Mouse (Mus musculus): ENCODE measurements around the gene Kcnh8. TPM values are rescaled to one million over a fixed set of nuclear protein-coding genes. Genes with fewer than 3 reads are reported as not detected.

The Kcnh8 gene
- total RNA-seq, 1 experiment from 2014 or later = not detected

DNA sequence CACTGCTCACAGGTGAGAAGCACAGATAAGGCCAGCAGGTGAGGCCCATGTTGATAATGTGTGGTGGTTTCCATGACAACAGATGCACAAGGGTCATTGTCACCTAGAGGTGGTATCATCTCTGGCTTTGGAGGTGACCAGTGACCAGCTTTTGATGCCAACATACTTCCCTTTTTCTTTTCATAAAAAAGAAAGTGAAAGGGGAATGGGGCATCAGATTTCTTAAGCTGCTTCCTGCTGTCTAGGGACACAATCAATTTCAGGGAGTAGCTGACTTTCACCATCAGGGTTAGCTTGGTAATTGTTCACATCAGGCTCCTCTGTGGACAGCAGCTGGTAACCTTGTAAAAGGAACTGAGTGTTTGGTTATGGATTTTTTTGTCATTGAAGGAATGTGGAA, 135.9 kb downstream of the Kcnh8 start:
- no peak; a peak in 1 of 4 replicates for ATAC-seq (replicated peaks in 1 of 2; ENCODE audit: insufficient read depth in 1 of 2, low FRiP score in 2 of 2, low TSS enrichment in 1 of 2, low read depth in 1 of 2, poor library complexity in 2 of 2, severe bottlenecking in 2 of 2)

DNA sequence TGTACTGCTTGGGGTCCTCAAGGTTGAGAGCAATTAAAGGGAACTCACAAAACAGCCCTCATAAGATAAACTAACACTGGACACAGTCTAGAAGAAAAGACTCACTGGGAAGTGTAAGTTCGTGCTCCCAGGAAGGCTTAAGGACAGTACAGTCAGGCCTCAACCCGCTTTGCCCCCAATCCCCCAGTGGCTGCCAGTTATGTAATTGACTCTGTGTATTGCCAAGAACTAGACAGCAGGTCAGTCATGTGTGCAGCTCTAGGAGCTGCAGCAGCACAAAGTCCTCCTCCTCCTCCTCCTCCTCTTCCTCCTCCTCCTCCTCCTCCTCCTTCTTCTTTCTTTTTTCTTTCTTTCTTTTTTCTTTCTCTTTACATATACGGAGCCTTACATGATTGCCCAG, 185.6 kb downstream of the Kcnh8 start:
- no peak for ATAC-seq (replicated peaks in 1 of 2; ENCODE audit: insufficient read depth in 1 of 2, low FRiP score in 2 of 2, low TSS enrichment in 1 of 2, low read depth in 1 of 2, poor library complexity in 2 of 2, severe bottlenecking in 2 of 2)

DNA sequence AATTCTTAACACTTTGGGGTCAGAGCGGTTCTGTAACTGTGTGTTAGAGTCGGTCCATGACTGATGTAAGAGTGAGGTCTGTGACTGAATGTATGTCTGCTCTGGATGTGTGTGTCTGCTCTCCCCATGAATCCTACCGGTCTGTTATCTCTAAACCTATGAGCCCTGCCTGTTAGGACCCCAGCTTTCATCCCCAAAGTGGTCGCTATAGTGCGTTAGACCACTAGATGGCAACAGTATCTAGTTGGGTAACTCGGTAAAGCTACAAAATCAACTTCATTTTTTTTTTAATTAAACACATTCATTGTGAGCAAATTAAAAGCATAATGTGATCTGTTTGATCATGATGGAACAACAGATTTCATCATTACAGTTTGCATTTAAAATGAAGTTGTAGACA, 202.0 kb downstream of the Kcnh8 start:
- ATAC-seq (replicated peaks in 1 of 2; ENCODE audit: insufficient read depth in 1 of 2, low FRiP score in 2 of 2, low TSS enrichment in 1 of 2, low read depth in 1 of 2, poor library complexity in 2 of 2, severe bottlenecking in 2 of 2) = no peak

DNA sequence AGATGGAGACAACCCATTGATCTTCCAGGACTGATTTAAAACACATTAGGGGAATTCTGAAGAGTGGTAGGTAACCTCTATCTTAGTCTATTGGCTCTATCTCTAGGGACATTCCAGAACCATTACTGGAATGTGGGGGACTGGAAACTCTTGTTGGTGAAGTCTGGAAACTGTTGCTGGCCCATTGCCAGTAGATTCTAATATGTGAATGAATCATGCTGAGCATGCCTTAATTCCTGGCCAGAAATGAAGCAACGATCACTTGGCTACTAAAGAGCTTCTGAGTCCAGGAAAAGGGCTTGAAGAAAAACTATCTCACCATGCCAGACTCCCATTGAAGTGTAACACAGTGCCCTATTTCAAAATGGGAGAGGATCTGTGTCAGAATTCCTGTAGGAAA, 208.3 kb downstream of the Kcnh8 start:
- no peak for ATAC-seq (replicated peaks in 1 of 2; ENCODE audit: insufficient read depth in 1 of 2, low FRiP score in 2 of 2, low TSS enrichment in 1 of 2, low read depth in 1 of 2, poor library complexity in 2 of 2, severe bottlenecking in 2 of 2)

DNA sequence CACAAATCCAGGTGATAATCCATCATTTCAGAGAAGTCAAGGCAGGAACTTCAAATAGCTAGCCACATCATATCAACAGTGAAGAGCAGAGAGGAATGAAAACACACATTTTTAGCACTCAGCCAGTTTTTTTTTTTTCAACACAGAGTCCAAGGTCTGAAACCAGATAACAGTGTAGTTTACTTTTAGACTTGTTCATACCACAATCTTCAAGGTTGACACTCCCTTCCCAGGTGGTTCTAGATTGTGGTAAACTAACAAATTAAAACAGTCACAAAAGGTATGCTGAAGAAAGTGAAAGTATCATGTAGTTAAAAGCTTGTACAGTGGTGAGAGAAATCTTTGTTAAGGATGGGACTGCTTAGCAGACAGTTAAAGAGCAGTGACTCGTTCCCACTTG, 216.5 kb downstream of the Kcnh8 start:
- no peak for ATAC-seq (replicated peaks in 1 of 2; ENCODE audit: insufficient read depth in 1 of 2, low FRiP score in 2 of 2, low TSS enrichment in 1 of 2, low read depth in 1 of 2, poor library complexity in 2 of 2, severe bottlenecking in 2 of 2)

DNA sequence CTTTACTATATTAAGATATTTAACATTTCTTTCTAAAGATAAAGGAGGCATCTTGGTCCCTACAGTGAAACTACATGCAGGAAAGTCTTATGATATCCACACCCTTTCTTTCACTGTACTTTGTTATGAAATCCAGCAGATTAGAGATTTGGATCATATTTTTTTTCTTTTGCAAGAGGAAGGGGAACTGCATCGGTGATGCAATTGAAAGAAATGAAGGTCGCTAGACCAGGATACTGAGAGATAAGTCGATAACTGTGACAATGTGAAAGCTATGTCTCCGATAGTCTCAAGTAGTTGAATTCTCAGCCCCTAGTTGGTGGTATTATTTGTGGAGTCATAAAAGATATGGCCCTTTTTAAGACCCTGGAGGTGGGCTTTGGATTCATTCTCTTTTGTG, 227.2 kb downstream of the Kcnh8 start:
- ATAC-seq (replicated peaks in 1 of 2; ENCODE audit: insufficient read depth in 1 of 2, low FRiP score in 2 of 2, low TSS enrichment in 1 of 2, low read depth in 1 of 2, poor library complexity in 2 of 2, severe bottlenecking in 2 of 2) = no peak

DNA sequence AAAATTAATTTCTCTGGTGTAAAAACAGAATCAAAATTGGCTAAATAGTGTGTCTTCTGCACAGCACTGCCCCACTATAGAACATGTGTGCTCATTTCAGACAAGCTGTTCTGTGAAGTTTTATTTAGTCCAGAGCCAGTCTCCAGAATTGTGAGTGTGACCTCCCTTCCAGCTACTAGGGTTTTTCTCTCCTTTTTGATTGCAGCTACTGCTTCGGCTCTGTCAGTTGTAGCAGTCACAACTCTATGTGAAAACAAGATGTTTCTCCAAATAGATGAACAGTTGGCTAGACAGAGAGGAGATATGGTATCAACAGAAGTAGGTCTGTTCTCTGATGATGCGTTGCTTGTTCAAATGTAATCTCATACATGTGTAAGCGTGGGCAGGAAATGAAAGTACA, 270.7 kb downstream of the Kcnh8 start:
- no peak for ATAC-seq (replicated peaks in 1 of 2; ENCODE audit: insufficient read depth in 1 of 2, low FRiP score in 2 of 2, low TSS enrichment in 1 of 2, low read depth in 1 of 2, poor library complexity in 2 of 2, severe bottlenecking in 2 of 2)

DNA sequence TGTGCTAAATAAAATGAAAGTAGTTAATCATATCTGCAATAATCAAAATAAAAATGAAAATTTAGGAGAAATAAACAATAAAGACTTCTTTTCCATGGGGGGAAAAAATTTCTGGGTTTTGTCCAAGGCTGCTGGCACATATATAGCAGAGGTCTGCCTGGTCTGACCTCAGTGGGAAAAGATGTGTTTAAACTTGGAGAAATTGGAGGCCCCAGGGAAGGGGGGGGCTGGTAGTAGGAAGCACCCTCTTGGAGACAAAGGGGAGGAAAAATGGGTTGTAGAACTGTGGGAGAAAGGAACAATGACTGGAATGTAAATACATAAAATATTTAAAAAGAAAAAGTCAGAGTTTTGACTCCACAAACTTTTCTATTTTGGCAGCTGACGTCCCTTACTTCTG, 276.5 kb downstream of the Kcnh8 start:
- ATAC-seq (replicated peaks in 1 of 2; ENCODE audit: insufficient read depth in 1 of 2, low FRiP score in 2 of 2, low TSS enrichment in 1 of 2, low read depth in 1 of 2, poor library complexity in 2 of 2, severe bottlenecking in 2 of 2) = no peak

DNA sequence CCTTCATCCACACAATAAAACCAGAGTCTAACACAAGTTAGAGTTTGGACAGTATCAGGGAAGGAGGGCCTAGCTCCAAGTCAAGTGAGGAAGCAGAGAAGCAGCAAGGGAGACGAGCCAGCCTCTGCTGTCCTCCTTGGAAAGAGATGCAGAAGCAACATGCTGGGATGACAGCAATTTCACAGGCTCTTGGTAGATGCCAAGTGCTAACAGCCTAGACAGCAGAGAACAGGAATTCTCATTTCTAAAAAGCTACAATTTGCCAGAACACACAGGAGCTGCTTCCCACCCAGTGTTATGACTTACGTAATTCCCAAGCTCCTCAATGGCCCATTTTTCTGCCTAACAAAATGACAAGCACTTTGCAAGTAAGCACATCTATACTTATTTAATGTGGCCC, 277.5 kb downstream of the Kcnh8 start:
- no peak for ATAC-seq (replicated peaks in 1 of 2; ENCODE audit: insufficient read depth in 1 of 2, low FRiP score in 2 of 2, low TSS enrichment in 1 of 2, low read depth in 1 of 2, poor library complexity in 2 of 2, severe bottlenecking in 2 of 2)

DNA sequence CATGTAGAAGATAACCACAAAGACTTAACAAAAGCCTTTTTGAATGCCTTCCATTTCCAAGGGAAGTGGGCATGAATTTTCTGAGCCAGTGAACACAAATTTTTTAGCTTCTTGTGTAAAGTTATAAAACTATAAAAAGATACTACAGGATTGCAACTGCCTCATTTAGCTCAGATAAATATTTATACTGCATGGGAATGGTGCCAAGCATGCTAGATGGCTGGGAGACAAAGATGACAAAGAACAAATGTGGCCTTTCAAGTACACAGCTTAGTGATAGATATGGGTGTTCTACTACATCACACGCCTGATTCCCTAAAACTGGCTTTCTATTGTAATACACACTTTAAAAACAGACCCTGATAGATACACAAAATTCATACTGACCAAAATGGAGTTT, 282.7 kb downstream of the Kcnh8 start:
- ATAC-seq (replicated peaks in 1 of 2; ENCODE audit: insufficient read depth in 1 of 2, low FRiP score in 2 of 2, low TSS enrichment in 1 of 2, low read depth in 1 of 2, poor library complexity in 2 of 2, severe bottlenecking in 2 of 2) = no peak

DNA sequence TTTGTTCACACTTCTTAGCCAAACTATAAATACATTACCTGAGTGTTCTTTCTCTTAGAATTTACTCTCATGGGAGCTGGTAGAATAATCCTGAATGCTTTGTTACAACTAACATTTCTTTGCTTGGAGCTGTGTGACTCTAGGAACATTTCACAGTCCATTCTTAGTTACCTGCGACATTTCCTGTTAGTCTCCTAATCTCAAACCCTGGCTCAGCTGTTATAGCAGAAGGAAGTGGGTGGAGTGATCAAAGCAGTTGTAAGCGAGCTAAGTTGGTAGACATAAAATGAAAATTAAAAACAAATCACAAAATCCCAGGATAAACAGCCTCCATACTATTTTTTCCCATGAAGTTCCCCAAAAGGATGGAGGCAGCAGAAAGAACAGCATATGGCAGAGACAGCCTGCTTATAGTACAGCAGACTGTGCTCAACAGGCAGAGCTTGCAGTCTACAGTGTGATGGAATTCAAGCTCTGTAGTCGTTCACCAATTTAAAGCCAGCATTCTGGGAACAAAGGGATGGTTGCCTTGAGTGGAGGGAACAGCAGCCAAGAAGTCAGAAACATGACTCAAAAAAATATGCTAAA, 318.1 kb downstream of the Kcnh8 start:
- no peak for ATAC-seq (replicated peaks in 1 of 2; ENCODE audit: insufficient read depth in 1 of 2, low FRiP score in 2 of 2, low TSS enrichment in 1 of 2, low read depth in 1 of 2, poor library complexity in 2 of 2, severe bottlenecking in 2 of 2)

DNA sequence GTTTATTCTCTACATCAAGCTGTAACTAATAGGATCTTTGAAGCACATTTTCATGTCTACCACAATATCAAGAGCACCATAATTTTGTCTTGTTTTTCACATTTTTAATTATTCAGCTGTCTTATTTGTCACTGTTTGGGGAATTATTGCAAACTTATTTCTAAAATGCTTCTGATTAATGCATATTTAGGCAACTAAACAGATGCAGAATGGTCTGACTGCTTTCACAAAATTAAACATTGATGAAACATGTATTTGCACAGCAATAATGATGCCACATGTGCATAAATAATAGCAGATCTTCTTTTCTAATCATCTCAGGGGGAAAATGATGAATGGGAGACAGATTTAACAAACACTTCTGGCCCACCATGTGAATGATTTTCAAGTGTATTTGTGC, 341.5 kb downstream of the Kcnh8 start:
- no peak for ATAC-seq (replicated peaks in 1 of 2; ENCODE audit: insufficient read depth in 1 of 2, low FRiP score in 2 of 2, low TSS enrichment in 1 of 2, low read depth in 1 of 2, poor library complexity in 2 of 2, severe bottlenecking in 2 of 2)

DNA sequence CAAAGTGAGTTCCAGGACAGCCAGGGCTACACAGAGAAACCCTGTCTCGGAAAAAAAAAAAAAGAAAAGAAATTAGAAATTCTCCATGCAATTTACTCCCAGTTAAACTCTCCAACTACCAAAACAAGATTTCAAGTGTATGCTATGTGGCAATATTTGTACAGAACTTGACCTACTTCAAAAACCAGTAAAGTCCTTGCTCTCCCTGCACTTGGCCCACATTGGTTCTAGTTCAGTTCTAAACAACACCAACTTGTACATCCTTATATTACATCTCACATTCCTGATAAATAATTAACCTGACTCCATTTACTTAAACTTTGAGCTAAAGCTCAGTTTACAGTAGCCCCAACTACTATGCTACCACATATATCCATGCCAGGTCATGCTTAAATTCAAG, 370.2 kb downstream of the Kcnh8 start:
- no peak for ATAC-seq (replicated peaks in 1 of 2; ENCODE audit: insufficient read depth in 1 of 2, low FRiP score in 2 of 2, low TSS enrichment in 1 of 2, low read depth in 1 of 2, poor library complexity in 2 of 2, severe bottlenecking in 2 of 2)

DNA sequence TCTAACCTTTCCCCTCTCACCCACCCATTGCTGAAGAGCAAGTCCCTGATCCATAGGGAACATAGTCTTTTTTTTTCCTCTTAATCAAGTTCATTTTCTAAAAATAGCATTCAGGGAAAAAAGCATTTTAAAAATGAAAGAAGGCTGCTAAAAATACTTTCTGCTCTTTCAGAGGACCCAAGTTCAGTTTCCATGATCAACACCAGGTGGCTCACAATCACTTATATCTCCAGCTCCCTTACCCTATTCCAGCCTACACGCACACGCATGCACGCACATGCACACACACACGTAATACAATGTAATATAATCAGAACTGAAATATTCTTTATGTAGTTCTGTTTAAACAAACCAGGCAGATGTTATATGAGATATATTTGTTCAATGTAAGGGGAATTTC, 378.4 kb downstream of the Kcnh8 start:
- no peak for ATAC-seq (replicated peaks in 1 of 2; ENCODE audit: insufficient read depth in 1 of 2, low FRiP score in 2 of 2, low TSS enrichment in 1 of 2, low read depth in 1 of 2, poor library complexity in 2 of 2, severe bottlenecking in 2 of 2)

Data from hematopoietic stem cell, adult 5-6 weeks (primary cell).